Mouse (Mus musculus) spleen, postnatal 10 days (tissue): ENCODE data around the gene Gm27027.

Experiments used
- DNase-seq, 2 experiments: peaks; one replicate each; pipeline ENCODE4 v3.0.0; 2021 to 2022; ENCODE audit warnings: low spot score in 2 of 2

The Gm27027 gene

DNA sequence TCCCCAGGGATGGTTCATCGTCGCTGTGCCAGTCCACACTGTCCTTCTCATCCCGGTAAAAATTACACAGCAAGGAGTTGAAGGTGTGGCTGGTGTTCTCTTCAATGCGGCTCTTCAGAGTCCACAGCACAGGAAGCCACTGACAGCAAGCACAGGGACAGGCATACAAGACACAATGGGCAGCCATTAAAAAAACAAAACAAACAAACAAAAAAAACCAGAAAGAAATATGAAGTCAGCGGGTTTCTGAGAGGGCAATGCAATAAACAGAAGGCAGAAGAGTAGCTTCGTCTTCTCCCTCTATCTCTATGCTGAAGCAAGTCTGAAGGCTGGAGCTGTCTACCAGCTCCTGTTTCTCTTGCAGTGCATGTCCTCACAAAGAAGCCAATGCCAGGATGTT, at the start of gene Gm27027:
Gm27027 (minus strand) TSS at position 101 of the 400 bp plus-strand sequence.
- DNase-seq, result no peak

DNA sequence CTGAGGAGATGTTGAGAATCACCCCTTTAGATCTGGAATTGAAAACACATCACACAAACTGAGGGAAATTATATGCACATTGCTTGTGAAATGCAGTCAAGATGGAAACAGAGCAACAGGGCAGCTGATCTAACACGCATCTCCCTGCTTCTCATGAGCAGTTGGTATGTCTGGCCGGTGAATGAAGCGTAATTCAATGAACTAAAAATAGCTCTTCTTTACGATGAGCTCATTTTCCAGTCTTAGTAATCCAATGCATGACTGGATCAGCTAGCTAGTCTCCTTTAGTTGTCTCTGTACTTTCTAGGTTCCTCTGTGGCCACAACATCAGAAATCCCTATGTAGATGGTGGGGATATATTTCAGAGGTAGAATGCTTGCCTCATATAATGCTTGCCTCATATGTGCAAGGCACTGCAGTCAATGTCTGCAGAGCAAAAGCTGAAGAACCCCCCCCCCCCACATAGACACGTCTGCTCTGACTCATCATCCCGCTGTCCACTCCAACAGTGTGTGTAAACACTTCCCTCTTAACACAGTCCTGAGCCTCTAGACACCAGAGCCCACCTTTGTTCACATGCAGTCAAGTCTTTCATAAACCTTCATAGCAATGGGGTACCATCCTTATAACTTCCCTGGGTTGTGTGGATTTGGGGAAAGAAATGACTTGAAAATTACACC, 49.4 kb upstream of the Gm27027 start:
- no peak for DNase-seq

DNA sequence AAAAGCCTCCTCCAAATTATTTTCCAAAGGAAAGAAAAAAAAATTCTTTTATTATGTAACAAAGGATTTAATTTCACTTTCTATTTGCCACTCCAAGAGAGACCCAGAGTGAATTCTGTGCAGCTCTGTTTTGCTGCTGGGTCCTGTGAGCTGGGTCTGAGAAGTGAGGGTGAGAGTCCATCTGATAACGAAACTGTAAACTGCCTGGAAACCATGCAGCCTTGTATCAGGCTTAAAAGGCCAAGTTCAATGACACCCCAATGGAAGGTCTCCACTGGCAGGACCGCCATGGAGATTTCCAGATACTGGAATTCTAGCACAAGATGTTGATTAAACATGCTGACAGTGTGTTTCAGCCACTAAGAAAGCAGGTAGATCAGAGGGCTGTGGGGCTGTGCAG, 48.0 kb upstream of the Gm27027 start:
- DNase-seq, result no peak

DNA sequence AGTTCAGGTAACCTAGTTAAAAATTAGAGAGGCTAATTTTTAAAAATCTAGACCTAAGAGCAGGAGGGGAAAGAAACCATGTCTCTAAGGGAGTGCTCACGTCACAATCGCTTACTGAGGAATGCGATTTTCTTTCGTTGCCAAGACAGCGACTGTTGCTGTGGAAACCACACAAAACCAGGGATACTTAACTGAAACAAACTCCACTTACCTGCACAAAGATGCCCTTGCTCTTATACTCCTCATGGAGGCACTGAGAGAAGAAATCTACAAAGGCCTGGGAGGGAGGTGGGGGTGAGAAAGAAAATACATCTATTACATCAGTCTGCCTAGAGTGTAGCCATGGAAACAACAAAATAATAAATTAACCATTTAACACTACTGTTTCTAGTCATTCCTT, 47.5 kb upstream of the Gm27027 start:
- DNase-seq, result no peak

DNA sequence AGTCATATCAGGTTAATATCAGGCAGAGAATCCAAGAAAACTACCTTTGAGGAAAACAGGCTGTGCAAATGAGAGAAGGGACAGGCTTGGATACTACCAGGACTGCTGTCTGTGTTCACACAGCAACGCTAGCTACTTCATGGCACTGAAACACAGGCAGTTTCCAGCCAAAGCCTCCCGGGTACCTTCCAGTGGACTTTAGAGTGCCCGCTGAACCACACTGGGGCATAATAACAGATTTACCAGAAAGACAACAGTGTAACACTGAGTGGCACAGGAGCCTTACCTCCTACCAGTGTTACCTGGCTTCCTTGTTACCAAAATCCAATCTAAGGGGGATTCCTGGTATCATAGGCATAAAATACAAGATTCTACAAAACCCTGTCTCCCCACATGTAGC, 46.3 kb upstream of the Gm27027 start:
- no peak for DNase-seq

DNA sequence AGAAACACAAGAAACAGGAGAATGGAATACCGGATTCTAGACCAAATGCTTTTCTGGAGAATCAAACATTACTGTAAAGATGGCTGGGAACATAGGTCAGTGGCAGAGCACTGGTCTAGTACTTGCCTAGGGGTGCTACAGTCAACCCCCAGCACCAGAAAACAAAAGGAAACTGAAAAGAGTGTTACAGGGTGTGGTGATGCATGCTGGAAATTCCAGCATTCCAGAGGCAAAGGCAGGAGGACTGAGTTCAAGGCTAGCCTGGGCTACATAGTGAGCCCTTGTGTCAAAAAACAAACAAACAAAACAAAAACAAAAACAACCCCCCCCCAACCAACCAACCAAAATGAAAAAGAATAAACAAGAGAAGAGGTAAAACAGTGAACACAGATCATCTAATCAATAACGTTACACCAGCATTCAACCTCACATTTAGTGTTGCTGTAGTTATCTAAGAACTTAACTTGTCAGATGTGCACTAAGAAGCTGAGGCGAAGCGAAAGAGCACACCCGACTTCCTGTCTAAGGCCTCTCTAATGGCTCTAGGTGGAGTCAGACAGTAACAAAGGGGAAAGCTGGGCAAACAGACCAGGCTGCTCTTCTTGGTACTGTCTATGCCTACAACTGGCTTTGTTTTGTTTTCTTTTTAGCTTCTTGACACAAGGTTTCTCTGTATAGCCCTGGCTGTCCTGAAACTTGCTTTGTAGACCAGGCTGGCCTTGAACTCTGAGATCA, 44.4 kb upstream of the Gm27027 start:
- no peak for DNase-seq

DNA sequence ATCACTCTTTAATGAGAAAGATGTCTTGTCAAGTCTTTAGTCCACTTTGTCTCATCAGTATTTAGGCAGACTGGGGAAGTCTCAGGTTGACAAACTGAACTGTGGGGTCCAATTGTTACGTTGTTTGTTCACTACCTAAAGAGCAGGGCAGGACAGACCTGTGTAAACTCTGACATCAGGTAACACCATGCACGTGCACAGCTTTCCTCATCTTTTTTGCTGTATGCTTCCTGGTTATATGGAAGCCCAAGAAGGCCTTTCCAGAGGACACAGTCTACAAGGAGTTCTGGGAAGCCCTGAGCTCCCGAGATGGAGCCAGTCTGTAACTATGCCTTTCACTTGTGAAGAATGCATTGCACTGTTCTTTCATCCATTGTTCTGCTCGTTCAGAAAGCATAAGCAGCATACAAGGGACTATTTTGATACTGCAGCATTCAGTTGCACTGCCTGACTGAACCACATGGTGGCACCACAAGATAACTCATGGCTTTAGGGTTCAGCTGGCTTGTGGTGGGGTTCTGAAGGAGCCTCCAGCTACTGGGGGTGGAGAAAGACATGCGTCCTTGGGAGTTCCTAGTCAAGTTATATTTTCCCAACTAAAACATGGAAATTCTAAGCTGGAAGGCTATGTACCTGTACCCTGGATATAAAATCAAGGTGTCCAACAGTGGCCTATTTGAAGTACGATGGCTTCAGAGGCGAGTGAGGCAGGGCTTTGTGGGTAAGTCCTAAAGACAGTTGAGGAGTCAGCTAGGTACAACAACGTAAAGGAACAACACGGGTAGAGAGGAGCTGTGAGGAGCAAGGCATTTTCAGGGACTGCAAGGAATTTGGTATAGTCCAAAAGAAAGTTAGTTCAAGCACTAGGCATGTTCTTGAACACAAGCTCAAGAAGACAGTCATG, 39.5 kb upstream of the Gm27027 start:
- peak; percentile 24 to 66 for DNase-seq

DNA sequence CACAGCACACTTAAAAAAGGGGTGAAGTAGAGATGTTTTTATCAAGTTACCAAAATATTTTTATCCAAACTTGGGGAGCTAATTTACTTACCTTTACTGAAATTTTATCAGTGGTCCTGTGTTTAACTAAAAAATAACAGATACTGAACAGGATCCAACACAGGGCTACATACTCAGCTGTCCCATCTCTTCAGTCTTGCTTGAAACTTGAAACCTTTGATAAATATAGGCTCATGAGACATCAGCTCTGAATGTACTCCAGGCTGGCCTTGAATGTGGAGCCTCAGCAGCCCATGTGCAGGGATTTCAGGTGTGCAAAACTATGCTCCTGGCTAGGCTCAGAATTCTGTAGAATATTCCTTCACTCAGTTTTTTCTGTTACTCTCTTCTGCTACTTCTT, 34.4 kb upstream of the Gm27027 start:
- DNase-seq, result no peak

DNA sequence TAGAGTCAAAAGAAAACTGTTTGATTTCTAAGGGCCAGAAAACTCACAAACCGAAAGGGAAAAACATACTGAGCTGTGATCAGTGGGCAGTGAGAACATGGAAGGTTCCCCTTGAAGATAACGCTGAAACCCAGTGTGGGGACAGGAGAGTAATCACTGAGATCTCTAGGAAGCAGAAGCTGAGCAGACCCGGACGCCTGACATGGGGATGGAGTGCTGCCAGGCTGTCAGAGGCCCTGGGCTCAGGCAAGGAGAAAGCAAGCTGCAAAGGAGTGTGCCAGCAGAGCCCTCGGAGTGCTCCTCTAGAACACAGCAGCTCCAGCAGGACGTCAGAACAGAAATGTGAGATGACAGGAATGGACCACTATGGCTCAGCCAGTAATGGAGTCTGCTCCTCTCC, 28.5 kb upstream of the Gm27027 start:
- no peak for DNase-seq

DNA sequence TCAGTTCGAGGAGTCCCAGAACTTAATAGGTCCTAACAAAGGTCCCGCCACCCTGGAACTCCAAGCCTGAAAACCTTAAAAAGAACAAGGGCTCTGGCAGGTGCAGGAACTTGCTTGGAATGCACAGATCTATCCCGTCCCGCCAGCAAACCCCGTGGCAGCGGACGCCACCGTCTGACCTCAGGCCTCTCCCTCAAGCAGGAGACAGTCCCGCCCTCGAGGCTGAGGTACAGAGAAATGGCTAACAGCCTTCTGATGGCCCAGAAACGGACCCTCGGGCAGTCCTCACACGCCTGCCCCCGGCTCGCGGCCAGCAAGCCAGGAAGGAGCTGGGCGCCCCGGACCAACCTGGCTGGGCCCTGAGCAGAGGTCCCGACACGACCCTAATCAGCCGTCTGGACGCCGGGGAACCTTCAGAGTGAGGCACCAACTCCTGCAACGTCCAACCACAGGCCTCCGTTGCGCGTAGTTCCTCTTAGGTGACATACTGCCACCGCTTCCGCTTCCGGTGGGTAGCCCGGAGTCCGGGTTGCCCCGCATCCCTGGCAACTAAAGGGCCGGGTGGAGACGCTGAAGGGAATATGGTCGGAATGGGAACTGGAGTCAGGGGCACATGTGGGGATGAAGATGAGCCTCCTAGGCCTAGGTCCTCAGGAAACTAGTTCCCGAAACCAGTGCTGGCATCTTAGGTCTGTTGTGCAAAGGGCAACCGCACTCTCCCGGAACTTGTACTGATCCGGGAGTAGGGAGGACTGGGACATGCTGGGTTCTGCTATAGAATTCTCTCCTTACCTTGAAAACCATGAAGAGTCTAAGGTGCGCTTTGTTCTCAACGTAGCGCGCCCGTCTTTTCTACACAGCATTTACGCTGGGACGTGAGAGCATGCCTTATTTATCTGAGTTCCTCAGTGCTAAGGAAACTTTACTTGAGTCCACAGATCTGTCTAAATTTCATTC, 14.5 kb upstream of the Gm27027 start, which contains the start of gene Alkbh3:
Alkbh3 (minus strand) TSS at position 473 of the 957 bp plus-strand sequence.
- peak; percentile 85 to 89 for DNase-seq

DNA sequence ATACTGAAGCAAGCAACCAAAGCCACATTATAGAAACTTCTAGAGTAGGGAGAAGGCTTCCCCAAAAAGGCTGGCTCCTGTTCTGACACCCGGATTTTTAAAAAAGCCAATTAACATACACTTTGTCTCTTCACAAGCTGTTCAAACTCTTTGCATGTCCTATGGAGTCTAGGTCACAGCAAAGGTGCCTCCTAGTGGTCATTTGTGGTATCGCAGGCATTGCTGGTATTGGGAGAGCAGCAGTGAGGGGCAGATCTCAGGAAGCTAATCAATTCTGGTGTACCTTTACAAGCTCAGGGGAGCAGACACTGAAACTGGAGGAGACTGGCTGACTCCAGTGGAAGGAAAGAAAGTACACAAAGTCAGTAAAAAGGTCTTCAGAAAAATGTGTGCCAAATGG, 6.2 kb upstream of the Gm27027 start:
- peak; percentile 80 to 88 for DNase-seq

DNA sequence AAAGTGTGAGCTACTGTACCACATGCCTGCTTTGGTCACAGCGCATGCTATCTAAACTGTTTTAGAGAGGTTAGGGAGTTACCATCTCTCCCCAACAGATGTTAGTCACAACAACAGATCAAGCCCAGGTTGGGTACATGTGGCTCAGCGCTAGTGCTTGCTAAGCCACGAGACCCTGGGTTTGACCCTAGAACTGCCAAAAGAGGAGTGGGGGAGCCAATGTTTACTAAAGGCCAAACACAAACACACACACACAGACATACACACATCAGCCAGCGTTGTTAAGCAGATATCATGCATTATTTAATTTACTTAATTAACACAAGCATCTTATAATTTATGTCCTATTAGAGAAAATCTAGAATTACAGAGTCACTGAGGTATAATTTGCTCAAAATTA, 5.8 kb upstream of the Gm27027 start:
- DNase-seq, result no peak

DNA sequence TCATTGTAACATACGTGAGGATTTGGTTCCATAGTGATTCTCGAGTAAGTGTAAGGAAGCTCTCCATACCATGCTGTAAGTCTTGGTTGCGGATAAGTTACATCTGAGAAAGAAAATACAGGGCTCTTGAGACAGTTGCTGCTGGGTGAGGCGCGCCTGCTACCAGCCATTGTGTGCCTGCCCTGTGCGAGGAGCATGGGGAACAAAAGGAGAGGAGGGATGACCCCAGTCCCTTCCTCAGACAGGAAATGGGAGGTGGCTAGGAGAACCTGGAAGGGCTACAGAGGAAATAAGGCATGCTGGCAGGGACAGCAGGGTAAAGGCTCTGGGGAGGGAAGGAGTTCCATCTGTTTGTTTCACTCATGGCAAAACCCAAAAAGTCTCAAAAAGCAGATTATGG, 5.3 kb upstream of the Gm27027 start:
- no peak for DNase-seq

DNA sequence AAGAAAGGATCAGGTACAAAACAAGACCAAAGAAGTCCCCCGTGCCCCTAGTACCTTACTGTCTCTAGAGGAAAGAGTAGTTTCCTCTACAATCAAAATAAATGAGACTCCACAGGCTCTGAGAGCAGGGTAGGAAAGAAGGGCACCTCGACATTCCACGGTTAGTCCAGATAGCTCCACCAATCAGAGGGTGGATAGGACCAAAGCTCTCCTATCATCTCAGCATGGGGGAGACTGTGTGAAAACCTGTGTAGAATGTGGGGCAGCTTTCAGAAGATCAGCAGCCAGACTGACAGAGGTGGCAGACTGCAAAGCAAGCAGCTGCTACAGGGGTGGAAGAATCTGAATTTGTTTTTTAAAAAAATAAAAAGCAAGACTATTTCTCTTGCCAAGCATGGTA, 3.3 kb downstream of the Gm27027 start:
- no peak for DNase-seq

DNA sequence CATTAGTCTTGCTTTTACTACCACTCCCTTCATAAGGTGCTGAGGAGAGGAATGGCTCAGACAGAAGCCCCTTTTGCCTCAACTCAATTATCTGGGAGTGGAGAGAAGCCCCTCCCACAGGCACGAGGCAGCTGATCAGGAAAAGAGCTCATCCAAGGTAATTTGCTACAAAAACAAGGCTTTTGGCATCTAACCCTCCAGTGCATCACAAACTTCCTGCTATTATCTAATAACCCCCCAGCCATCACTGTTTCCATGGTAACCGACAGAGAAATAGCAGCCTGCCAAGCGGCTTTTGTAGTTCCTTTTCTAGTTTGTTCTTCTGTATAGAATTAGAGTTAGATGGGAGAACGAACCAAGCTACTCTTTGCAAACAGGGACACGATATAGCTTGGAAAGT, 3.9 kb downstream of the Gm27027 start:
- DNase-seq, result no peak

DNA sequence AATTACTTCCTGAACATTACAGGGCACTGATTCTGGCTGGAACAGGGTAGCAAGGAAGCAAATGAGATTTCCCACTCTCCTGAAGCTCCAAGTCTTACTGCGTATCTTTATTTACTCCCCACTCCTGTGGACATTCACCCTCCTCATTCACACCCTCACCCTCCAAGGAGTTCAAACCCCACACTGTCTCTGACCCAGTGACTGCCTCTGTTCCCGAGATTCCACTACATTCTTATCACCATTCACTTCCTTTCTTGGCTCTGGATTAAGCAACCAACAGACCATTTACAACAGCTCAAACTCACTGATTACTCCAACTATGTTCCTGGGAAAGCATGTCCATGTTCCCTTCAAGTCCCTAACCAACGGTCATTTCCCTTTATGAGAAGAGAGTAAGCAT, 4.8 kb downstream of the Gm27027 start:
- DNase-seq, result no peak

DNA sequence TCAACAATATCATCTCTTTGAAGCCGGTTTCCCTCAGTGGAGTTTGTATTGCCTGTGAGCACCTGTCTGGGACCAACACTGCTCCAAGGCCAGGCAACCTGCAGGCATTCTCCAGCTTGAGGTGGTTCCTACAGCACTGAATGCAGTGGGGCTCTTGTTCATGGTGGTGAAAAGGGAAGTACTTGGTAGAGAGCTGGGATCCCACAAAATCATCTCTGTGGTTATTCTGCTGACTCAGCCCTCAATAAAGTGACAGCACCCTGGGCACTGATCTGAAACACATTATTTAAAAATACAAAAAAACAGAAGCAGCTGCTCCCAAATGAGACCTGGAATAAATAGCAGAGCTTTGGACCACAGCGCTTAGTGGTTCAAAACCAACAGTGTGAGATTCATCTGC, 7.7 kb downstream of the Gm27027 start:
- no peak for DNase-seq

DNA sequence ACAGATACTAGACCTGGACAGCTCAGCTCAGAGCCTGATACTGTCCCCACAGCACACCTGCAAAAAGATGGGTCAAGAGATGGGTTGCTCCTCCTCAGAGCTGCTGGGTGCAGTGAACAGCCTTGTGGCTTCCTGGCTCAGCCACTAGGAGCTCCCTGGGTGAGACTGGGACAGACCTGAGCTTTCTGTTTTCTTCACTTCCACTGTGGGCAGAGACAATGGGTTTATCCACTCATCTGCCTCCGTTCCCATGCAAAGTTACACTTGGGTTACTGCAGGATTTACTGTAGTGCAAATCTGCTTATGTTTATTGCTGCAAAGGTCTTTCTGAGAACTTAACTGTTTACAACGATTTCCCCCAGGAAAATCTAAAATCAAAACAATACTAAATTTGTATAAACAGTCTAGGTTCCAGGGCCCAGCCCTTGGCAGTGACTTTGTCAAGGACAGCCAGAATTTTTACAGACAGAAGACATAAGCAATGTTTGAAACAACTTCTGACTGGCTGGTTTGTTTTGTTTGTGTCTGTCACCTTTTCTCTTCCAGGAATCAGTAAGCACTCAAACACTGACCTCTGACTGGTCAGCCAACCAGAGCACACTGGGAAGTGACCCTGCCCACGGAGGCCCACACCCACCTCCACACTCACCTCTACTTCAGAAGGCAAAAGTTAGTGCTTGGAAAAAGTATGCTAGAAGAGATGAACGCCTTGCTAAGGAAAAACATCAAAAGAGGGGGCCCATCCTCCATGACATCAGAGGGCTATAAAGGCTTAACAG, 13.5 kb downstream of the Gm27027 start:
- no peak for DNase-seq

DNA sequence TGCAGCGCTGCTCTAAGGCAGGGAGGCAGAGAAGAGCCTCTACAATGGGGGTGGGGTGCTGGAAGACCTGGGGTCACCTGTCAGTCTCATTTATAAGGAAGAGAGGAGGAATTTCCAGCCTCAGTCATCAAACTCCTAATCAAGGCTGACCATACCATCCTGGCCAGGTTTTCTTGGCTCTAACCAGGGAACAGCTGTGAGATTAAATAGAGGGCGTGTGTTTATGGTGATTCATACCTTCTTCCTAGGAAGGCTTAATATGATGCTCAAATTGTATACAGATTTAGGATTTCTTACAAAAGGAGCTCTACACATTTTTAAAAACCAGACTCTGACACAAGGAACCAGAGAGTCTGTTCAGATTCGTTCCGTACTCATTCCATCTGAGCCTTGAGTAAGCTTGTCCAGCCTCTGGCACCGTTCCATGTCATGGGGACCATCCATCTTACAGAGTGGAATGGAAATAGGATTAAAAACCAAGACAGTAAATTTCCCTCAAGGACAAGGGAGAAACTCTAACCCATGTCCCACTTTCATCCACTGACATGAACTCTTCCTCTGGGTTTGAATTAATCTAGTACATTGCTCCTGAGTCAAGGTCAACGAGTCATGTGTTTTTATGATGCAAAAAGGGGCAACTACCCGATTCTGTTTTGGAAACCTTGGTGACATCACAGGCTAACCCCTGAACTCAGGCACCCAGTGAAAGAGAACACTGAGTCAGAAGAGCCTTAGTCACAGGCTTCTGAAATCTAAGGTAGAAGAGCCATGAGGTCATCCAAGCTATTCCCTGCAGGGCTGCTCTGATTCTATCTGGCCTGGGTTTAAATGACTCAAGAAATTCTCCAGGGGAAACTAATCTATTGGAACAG, 16.7 kb downstream of the Gm27027 start:
- DNase-seq, result no peak
